Mouse (Mus musculus) heart, adult 2 months (tissue): ENCODE measurements around the gene Ly6c2.
"Not testable (repeated sequence)": the region's sequence is repeated elsewhere in the genome, so short reads cannot be mapped to it uniquely, and the experiment has no call there.

Experiments used
- CTCF ChIP-seq: fragments of 200-600 bp; IDR thresholded peaks from 2 replicates; pipeline ENCODE4 v1.8.1; 2022; ENCODE audit warnings: antibody characterized with exemption, mild to moderate bottlenecking, moderate library complexity
- EP300 ChIP-seq: fragments of 200-500 bp; IDR thresholded peaks from 2 replicates; pipeline ENCODE4 v1.6.1; 2011; ENCODE audit warnings: low read depth, low read length, control low read depth; ENCODE audit not compliant: insufficient read depth
- POLR2A ChIP-seq: fragments of 200-500 bp; IDR thresholded peaks from 2 replicates; pipeline ENCODE4 v1.6.1; 2011; ENCODE audit warnings: mild to moderate bottlenecking, low read depth, low read length, control low read depth; ENCODE audit not compliant: insufficient read depth

DNA sequence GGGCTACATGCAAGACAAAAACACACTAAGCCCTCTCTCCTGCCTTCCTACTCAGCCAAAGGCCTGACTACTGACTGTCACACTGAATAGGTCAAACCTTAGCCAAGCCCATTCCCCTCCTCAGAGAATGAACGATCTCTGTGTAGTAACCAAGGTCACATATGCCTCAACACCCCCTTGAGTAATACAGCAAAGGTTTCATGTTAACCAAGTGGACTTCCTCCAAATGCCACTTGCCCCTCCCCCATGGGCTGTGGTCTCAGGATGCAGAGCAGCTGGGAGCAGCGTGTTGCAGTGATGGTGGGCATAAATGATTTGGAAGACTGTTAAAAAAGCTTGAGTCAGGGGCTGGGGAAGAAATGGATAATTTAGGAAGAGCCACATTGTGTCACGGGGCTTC, 26.0 kb upstream of the Ly6c2 start:
- not testable (repeated sequence) for TF ChIP-seq CTCF, POLR2A, EP300
